Mouse (Mus musculus) forebrain, embryonic 16.5 days (tissue): ENCODE measurements around the gene Cep97. TPM values are rescaled to one million over a fixed set of nuclear protein-coding genes. Genes with fewer than 3 reads are reported as not detected.

ENCODE experiments used
- ATAC-seq: fragments of 200-750 bp; cut with Nextera tagmentation; 2 replicates; pipeline ENCODE4 v1.8.0; 2017; ENCODE audit warnings: mild to moderate bottlenecking, moderate library complexity
- H3K27ac ChIP-seq: fragments of 300-500 bp; sonication (generic); 2 replicates; pipeline ENCODE4 v1.5.1; 2014; ENCODE audit warnings: low read length, control low read depth
- H3K27me3 ChIP-seq: fragments of 300-500 bp; sonication (generic); replicated peaks from 2 replicates; pipeline ENCODE4 v1.6.1; 2014; ENCODE audit warnings: low read length; ENCODE audit not compliant: control insufficient read depth, insufficient read depth
- H3K36me3 ChIP-seq: fragments of 300-500 bp; sonication (generic); 2 replicates; pipeline ENCODE4 v1.6.1; 2014; ENCODE audit not compliant: control insufficient read depth, insufficient read depth
- H3K4me1 ChIP-seq: fragments of 300-500 bp; sonication (generic); replicated peaks from 2 replicates; pipeline ENCODE4 v1.6.1; 2014; ENCODE audit warnings: low read length; ENCODE audit not compliant: control insufficient read depth, insufficient read depth
- H3K4me2 ChIP-seq: fragments of 300-500 bp; sonication (generic); 2 replicates; pipeline ENCODE4 v1.6.1; 2014; ENCODE audit warnings: mild to moderate bottlenecking, low read length, control low read depth
- H3K4me3 ChIP-seq: fragments of 300-500 bp; sonication (generic); replicated peaks from 2 replicates; pipeline ENCODE4 v1.5.1; 2014; ENCODE audit warnings: mild to moderate bottlenecking, low read length, control low read depth
- H3K9ac ChIP-seq: fragments of 300-500 bp; sonication (generic); replicated peaks from 2 replicates; pipeline ENCODE4 v1.6.1; 2014; ENCODE audit warnings: low read depth, low read length, control low read depth
- H3K9me3 ChIP-seq: fragments of 300-500 bp; sonication (generic); 2 replicates; pipeline ENCODE4 v1.6.1; 2016; ENCODE audit warnings: low read length; ENCODE audit not compliant: control insufficient read depth
- WGBS: fragments of 180-500 bp; shearing (Covaris S2); extraction: QIAGEN DNeasy Blood & Tissue Kit; methylation state at CpG from one replicate; pipeline ENCODE4 v1.1.7; 2014; 5-methylcytosine and 5-hydroxymethylcytosine counted together
- polyA plus RNA-seq: library from polyadenylated mRNA; unstranded; fragments of >200 nt; fragmentation: Nextera tagmentation; extraction: Ambion mirVana; gene quantifications from 2 replicates; pipeline ENCODE4 v1.2.1, GENCODE M21; 2015

Cep97 gene
- polyA plus RNA-seq, 1 experiment from 2014 or later: 19.4 TPM

DNA sequence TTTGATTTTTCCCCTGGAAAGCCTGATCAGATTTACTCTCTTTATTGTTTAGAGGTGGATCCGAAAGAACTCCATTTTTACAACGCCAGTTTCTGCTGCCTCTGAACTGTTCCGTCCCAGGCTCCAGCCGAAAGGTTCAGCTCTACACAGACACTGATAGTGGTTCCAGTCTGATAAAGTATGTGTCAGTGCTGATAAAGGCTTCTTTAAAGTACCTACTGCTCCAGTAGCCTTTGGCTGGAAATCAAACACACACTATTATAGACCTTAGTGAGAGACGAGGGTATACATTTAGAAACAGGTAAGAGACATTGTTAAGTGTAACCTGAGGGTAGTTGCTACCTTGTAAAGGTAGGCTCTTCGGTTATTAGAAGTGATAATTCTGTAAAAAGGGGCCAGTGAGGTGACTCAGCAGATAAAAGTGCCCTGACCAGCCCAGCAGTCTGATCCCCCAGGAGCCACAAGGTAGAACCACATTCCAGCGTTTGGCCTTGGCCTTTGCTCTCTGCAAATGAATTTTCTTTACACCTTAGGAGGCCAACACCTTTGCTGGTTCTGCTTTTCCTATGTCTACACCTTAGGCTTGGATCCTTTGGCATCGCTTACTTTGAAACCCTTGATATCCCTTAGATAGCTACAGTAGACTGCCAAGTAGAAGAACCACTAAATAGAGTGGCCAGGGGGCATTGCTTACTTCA, 41.1 kb downstream of the Cep97 start:
- no peak overlapping the region for H3K4me2 ChIP-seq
- no peak for ATAC-seq
- WGBS: 90% methylated on average over 8 of the region's 8 CpGs
- no peak overlapping the region for H3K4me3 ChIP-seq
- H3K27ac ChIP-seq: no peak overlapping the region
- H3K36me3 ChIP-seq: peaks cover 3% of the 10 kb centered on the region; the same call in 1 of the 2 replicates
- H3K9ac ChIP-seq: no peak overlapping the region
- H3K4me1 ChIP-seq: peaks cover 13% of the 10 kb centered on the region
- no peaks in the 10 kb centered on the region for H3K9me3 ChIP-seq
- no peaks in the 10 kb centered on the region for H3K27me3 ChIP-seq

DNA sequence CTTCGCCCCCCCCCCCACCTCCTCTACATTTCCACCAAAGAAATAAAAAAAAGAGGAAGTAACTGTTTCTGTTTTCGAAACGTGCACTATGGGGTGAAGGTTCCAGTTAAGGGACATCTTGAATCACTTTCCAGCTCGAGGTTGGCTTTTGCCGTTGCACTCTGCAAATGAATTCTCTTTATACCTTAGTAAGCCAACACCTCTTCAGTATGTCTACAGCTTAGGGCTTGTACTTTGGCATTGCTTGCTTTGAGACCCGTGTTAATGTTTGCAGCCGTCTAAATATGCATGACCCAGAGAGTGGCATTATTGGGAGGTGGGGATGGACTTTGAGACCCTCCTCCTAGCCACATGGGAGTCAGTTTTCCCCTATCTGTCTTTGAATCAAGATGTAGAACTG, 42.2 kb downstream of the Cep97 start:
- H3K9me3 ChIP-seq: no peaks in the 10 kb centered on the region
- ATAC-seq: no peak
- H3K9ac ChIP-seq: no peak overlapping the region
- H3K4me1 ChIP-seq: peaks cover 12% of the 10 kb centered on the region
- peaks cover 5% of the 10 kb centered on the region; the same call in 1 of the 2 replicates for H3K36me3 ChIP-seq
- H3K27ac ChIP-seq: no peak overlapping the region
- no peak overlapping the region for H3K4me2 ChIP-seq
- WGBS: 80% methylated on average over 7 of the region's 7 CpGs
- no peak overlapping the region for H3K4me3 ChIP-seq
- no peaks in the 10 kb centered on the region for H3K27me3 ChIP-seq

DNA sequence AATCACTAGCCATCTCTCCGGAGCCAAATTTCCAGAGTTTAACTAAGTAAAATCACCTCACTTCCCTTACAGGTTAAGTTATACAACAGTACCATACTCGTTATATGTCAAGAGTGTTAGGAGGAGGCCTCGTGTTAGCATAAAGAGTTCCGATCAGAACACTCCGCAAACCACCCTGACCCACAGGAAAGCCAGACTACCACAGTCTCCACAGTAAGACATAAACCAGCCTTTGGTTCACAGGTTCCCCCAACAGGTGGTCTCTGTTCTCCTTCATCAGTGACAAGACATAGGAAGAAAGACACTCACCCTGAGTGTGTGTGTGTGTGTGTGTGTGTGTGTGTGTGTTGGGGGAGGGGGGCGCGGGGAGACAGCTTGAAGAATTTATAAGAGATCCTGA, 43.3 kb downstream of the Cep97 start:
- H3K9ac ChIP-seq: no peak overlapping the region
- H3K4me1 ChIP-seq: peaks cover 12% of the 10 kb centered on the region
- no peaks in the 10 kb centered on the region for H3K9me3 ChIP-seq
- H3K27ac ChIP-seq: no peak overlapping the region
- H3K27me3 ChIP-seq: no peaks in the 10 kb centered on the region
- 93% methylated on average over 7 of the region's 7 CpGs for WGBS
- no peak overlapping the region for H3K4me3 ChIP-seq
- H3K4me2 ChIP-seq: no peak overlapping the region
- ATAC-seq: no peak
- peaks cover 5% of the 10 kb centered on the region; the same call in 1 of the 2 replicates for H3K36me3 ChIP-seq

DNA sequence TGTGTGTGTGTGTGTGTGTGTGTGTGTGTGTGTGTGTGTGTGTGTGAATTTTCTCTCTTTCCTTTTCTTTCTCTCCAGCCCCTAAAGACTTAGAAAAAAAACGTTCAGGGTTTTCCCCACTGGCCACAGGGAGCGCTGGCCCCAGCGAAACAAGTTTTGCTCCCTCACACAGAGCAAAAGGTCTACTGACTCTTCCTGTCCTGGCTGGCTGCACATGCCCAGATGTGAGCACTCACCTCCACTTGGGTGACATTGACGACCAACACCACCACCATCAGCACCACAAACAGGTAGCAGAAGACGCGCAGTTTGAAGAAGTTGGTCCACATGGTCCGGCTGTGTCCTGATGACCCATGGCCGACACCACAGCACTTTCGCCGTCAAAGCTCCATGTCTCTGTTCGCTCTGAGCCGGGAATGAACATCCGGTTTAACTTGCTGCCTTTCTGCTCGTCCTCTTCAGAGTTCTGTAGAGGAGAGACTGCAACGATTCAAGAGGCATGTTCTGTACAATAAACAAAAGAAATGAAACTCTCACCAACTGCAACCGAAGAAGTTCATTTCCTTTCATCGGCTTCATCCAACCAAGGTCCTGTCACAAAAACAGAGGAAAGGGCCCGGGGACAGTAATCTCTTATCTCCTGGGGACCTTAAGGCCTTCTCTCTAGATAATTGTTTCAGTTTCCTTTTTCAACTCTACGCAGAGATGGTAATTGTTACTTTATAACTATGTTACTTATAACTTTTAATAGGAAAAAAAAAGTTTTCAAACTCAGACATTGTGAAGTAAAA, 44.1 kb downstream of the Cep97 start:
- ATAC-seq: no peak

DNA sequence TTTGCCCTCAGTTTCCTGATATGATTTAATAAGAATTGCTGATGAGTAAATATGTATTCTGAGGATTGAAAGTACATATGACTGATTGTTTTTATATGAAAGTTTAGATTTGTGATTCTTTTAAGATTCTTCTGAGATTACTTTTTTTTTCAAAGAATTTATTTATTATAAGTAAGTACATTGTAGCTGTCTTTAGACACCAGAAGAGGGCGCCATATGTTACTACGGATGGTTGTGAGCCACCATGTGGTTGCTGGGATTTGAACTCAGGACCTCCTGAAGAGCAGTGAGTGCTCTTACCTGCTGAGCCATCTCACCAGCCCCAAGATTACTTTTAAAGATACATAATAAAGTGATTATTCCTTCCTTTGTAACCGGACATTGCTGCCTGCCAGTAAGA, 45.2 kb downstream of the Cep97 start:
- Histone ChIP-seq H3K27ac (no peak overlapping the region), H3K4me2 (no peak overlapping the region), H3K9me3 (no peaks in the 10 kb centered on the region), H3K4me3 (no peak overlapping the region), H3K4me1 (peaks cover 7% of the 10 kb centered on the region), H3K27me3 (no peaks in the 10 kb centered on the region), H3K9ac (no peak overlapping the region), H3K36me3 (peaks cover 5% of the 10 kb centered on the region; the same call in 1 of the 2 replicates)
- WGBS: 92% methylated on average over 3 of the region's 3 CpGs
- ATAC-seq: no peak

More for the DNA sequence above, 44.1 kb downstream of the Cep97 start:
- Histone ChIP-seq H3K4me1 (peaks cover 10% of the 10 kb centered on the region), H3K27me3 (no peaks in the 10 kb centered on the region), H3K9ac (no peak overlapping the region), H3K4me3 (no peak overlapping the region), H3K36me3 (peaks cover 5% of the 10 kb centered on the region; the same call in 1 of the 2 replicates), H3K4me2 (no peak overlapping the region), H3K27ac (no peak overlapping the region), H3K9me3 (no peaks in the 10 kb centered on the region)
- 93% methylated on average over 19 of the region's 19 CpGs for WGBS

DNA sequence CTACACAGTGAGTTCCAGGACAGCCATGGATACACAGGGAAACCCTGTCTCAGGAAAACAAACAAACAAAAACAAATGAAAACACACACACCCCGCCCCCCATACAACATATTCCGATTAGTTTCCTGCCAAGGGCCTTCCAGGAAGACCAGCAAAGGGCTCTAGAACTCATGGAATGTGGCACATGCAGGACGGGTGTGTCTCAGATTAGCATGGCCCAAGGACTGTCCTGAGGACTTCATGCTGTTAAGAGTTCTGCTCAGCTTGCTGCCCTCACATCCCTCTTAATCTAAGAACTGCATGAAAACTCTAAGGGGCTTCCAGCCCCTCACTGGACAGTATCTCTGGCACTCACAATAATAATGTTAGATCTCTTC, 46.1 kb downstream of the Cep97 start:
- Histone ChIP-seq H3K9me3 (no peaks in the 10 kb centered on the region), H3K27ac (no peak overlapping the region), H3K27me3 (no peaks in the 10 kb centered on the region), H3K36me3 (peaks cover 5% of the 10 kb centered on the region; the same call in 1 of the 2 replicates), H3K4me2 (no peak overlapping the region), H3K4me3 (no peak overlapping the region), H3K4me1 (no peaks in the 10 kb centered on the region; the same call in 1 of the 2 replicates), H3K9ac (no peak overlapping the region)
- ATAC-seq: no peak
- WGBS: 93% methylated on average over 3 of the region's 3 CpGs

DNA sequence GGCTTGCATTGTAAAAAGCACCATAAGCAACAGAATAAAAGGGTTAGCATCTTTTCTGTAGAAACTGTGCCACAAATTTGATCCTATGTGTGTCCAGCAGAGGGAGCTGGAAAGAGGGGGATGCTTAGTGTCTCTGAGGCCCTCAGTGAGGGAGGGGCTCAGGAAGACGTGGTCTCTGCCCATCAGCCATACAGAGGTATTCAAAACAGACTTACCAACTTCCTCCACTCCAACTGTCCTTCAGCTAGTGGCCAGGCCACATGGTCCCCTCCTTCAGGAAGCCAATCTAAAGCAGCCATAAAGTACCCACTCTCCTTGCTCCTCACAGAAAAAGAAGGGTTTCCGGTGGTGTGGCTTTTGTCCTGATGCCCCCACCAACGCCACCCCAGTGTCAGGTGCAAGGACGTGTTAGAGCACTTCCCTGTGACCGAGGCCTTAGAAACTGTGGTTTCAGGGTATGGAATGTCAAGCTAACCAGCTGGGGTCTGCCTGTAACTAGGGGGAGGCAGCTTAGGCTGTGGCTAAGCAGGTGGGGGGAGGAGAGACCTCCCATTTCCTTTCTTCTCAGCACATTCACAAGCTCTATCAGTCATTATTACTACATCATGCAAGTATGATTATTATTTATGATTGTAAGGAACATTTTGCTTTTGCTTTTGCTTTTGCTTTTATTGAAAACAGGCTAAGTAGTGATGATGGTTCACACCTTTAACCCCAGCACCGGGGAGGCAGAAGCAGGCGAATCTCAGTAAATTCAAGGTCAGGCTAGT, 46.7 kb downstream of the Cep97 start:
- Histone ChIP-seq H3K4me2 (no peak overlapping the region), H3K4me1 (no peaks in the 10 kb centered on the region), H3K9ac (no peak overlapping the region), H3K27ac (no peak overlapping the region), H3K4me3 (no peak overlapping the region), H3K9me3 (no peaks in the 10 kb centered on the region), H3K27me3 (no peaks in the 10 kb centered on the region), H3K36me3 (peaks cover 5% of the 10 kb centered on the region; the same call in 1 of the 2 replicates)
- ATAC-seq: peak; percentile 45
- 62% methylated on average over 7 of the region's 7 CpGs for WGBS

DNA sequence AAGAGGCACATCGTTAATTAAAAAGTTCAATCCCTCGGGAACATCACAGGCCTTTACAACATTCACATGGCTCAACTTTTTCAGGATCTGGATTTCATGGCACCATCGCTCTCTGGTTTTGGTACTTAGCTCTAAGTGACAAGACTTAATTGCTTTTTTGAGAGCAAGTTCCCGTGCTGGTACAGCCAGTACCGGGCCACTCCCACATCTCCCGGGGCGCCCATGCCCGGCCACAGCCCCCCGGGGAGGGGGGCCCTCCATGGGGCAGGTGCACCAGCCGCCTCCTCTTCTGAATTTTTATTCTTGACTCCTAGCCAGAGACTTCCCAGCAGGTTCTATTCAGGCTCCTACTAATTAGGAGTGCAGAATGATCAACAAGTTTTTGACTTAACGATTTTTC, 50.4 kb downstream of the Cep97 start:
- ATAC-seq: no peak

DNA sequence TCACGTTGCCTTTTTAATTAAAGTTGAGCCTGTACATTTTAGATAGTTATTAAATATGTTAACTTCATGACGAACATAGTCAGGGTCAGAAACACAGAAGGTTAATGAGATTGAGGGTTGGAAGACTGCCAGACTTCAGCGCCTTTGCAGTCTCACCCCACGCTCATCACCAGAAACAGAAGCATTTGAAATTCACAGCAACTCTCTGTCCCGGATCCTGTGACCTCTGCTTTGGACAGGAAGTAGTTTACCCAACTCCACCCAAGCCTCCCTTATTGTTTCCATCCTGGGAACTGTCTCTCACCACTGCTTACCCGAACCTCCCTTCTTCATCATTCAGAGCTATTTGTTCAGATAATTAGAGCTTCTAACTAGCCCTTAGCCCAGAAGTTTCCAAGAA, 58.6 kb downstream of the Cep97 start:
- Histone ChIP-seq H3K9me3 (no peaks in the 10 kb centered on the region), H3K4me2 (no peak overlapping the region), H3K4me3 (no peak overlapping the region), H3K27ac (no peak overlapping the region), H3K9ac (no peak overlapping the region), H3K4me1 (no peaks in the 10 kb centered on the region), H3K27me3 (no peaks in the 10 kb centered on the region), H3K36me3 (no peaks in the 10 kb centered on the region)
- ATAC-seq: no peak
- 69% methylated on average over 6 of the region's 6 CpGs for WGBS

More for the DNA sequence above, 50.4 kb downstream of the Cep97 start:
- H3K27ac ChIP-seq: no peak overlapping the region
- H3K4me3 ChIP-seq: no peak overlapping the region
- no peaks in the 10 kb centered on the region for H3K4me1 ChIP-seq
- H3K9me3 ChIP-seq: no peaks in the 10 kb centered on the region
- H3K27me3 ChIP-seq: no peaks in the 10 kb centered on the region
- no peak overlapping the region for H3K9ac ChIP-seq
- 54% methylated on average over 11 of the region's 11 CpGs for WGBS
- H3K36me3 ChIP-seq: peaks cover 5% of the 10 kb centered on the region; the same call in 1 of the 2 replicates
- H3K4me2 ChIP-seq: no peak overlapping the region
